15 mouse cellular contexts compared by ENCODE assay signal in the genomic region with DNA sequence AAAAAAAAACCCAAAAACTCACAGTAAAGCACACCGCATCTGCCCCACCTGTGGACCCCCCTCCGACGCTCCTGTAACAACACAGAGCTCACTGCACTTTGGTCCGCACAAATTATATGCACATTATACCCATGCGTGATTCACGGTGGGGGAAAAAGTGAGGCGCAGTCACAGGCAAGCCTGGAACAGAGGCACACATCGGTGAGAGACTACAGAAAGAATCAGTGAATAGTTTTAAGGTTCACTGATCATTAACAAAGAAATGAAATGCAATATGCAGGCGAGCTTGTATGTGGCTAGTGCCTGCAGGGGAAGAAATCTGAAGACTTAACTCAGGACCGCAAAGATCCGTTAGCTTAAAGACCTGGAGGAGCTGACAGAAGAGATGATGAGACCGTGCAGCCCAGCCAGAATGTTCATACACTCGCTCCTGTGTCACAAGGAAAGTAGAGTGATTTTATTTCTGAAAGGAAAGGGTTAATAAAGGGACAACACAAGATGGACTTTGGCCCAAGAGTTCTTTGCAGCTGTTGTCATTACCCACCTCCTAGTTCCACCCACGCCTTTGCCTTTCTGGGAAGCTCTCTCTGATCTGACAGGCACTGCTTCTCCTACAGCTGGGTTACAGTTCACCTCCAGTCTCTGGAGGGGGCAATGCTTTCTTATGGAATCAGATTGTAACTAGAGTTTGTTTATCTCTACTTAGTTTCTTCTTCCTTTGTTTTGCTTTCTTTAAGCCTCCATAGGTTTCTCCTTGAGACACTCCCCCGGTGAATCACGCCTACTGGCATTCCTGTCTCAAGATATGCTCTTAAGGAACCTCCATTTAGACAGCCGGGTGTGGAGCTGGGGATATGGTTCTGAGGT. TPM values are rescaled to one million over a fixed set of nuclear protein-coding genes. Genes with fewer than 3 reads are reported as not detected.
DNase-seq lines count a peak whose midpoint lies in the region; ATAC-seq lines count a peak whose summit lies in the region.
"Had no signal": no experiment of that assay in that cellular context is flagged by ENCODE, and none has a peak within 500 bp of the region (broad histone marks: within the 10 kb centered on the region; RNA-seq: fewer than 3 reads in every experiment).

No protein-coding gene starts in this region.

- intact Hi-C loops in heart, postnatal 25 days (cut with DNase I) = no loop called here
- intact Hi-C loops in left cerebral cortex, postnatal 10 days (cut with DNase I) = no loop called here

- ATAC-seq in heart, embryonic 13.5 days (ENCODE audit: extremely low read depth, insufficient number of reproducible peaks, low FRiP score, low TSS enrichment) = no peak
- ATAC-seq in erythroblast, adult 5-6 weeks (replicated peaks; ENCODE audit: low FRiP score, poor library complexity, severe bottlenecking) = no peak
- ATAC-seq: inflammation-experienced regulatory T-cells, adult 6 months had no signal

- no peaks in the 10 kb centered on the region for H3K9me3 ChIP-seq in heart, embryonic 13.5 days
- H3K9me3 ChIP-seq: neural tube, embryonic 13.5 days had no signal

- H3K27ac ChIP-seq in heart, embryonic 13.5 days (replicated peaks) = peak overlapping the region; percentile 41
- H3K27ac ChIP-seq: liver, embryonic 14.5 days; neural tube, embryonic 13.5 days had no signal

- peaks cover 36% of the 10 kb centered on the region for H3K4me1 ChIP-seq in heart, embryonic 13.5 days

- 0 out of 2 replicates have a peak overlapping the region, but pooled peaks have one; percentile 3 for H3K4me2 ChIP-seq in heart, embryonic 13.5 days
- H3K4me2 ChIP-seq: neural tube, embryonic 13.5 days had no signal

- 63% methylated on average over 17 of the region's 17 CpGs for WGBS in heart, embryonic 13.5 days

- H3K4me3 ChIP-seq in heart, embryonic 13.5 days = no peak overlapping the region
- H3K4me3 ChIP-seq: neural tube, embryonic 13.5 days had no signal

- DNase-seq in heart, postnatal 25 days (ENCODE audit: low spot score) = no peak
- peak; percentile 13 to 58 for DNase-seq in urinary bladder, postnatal 4 days (ENCODE audit: low spot score in 2 of 2)
- DNase-seq in urinary bladder, adult 18-20 months (ENCODE audit: low spot score in 2 of 2) = no peak
- DNase-seq in kidney, postnatal 25 days = peak; percentile 44 to 77
- DNase-seq in thymus, postnatal 4 days = no peak
- DNase-seq in left cerebral cortex, postnatal 10 days (ENCODE audit: extremely low spot score in 1 of 2, low spot score in 2 of 2) = no peak
- DNase-seq: adrenal gland, postnatal 25 days; gastrocnemius, postnatal 10 days had no signal

- no peaks in the 10 kb centered on the region for H3K36me3 ChIP-seq in heart, embryonic 13.5 days
- H3K36me3 ChIP-seq: neural tube, embryonic 13.5 days had no signal

- H3K27me3 ChIP-seq in heart, embryonic 13.5 days (replicated peaks) = no peaks in the 10 kb centered on the region
- H3K27me3 ChIP-seq: neural tube, embryonic 13.5 days had no signal

- H3K9ac ChIP-seq in heart, embryonic 13.5 days = no peak overlapping the region
- H3K9ac ChIP-seq: liver, embryonic 14.5 days; neural tube, embryonic 13.5 days had no signal

RNA-seq across cellular contexts. Expression of a gene that starts 7.9 kb away (rescaled TPM):
- 10.8 and 11.0 TPM in 2 replicates for polyA plus RNA-seq in heart, embryonic 13.5 days (2015; fragmentation: Nextera tagmentation; extraction: Ambion mirVana)
- total RNA-seq in heart, postnatal 25 days (2021) = 10 to 100 TPM; 36.7 to 43.9 TPM
- 10 to 100 TPM; 70.3 to 75.0 TPM for total RNA-seq in left cerebral cortex, postnatal 10 days (2021)
- 13.4 and 19.6 TPM in 2 replicates for total RNA-seq in erythroblast, adult 5-6 weeks (2015; ENCODE audit: low replicate concordance)
- total RNA-seq in erythroblast, adult 5-6 weeks (2017; ENCODE audit: low replicate concordance) = 7.8 and 8.6 TPM in 2 replicates

RNA-seq across cellular contexts. Expression of a gene that starts 47.3 kb away (rescaled TPM):
- 0.14 and 0.15 TPM in 2 replicates for polyA plus RNA-seq in heart, embryonic 13.5 days (2015; fragmentation: Nextera tagmentation; extraction: Ambion mirVana)
- total RNA-seq in heart, postnatal 25 days (2021) = under 1 TPM; 0.45 to 0.47 TPM
- total RNA-seq in left cerebral cortex, postnatal 10 days (2021) = not detected
- not detected in 2 replicates for total RNA-seq in erythroblast, adult 5-6 weeks (2015; ENCODE audit: low replicate concordance)
- not detected in 2 replicates for total RNA-seq in erythroblast, adult 5-6 weeks (2017; ENCODE audit: low replicate concordance)
- polyA plus RNA-seq: cortical plate, adult 2 months; liver, embryonic 14.5 days; spleen, adult 2 months had no signal

Comparison
In these comparisons a context has a peak if more than half of its experiments do, and no peak if none do; other contexts are left out.
1. DNase-seq: peak in urinary bladder, postnatal 4 days (2 of 2) and kidney, postnatal 25 days (2 of 2); none in heart, postnatal 25 days (single experiment), urinary bladder, adult 18-20 months (0 of 2), thymus, postnatal 4 days (single experiment) and left cerebral cortex, postnatal 10 days (0 of 2).